Mouse (Mus musculus) embryonic fibroblast, embryonic 13.5 days (primary cell): ENCODE data around the gene Aldh9a1. TPM values are rescaled to one million over a fixed set of nuclear protein-coding genes. Genes with fewer than 3 reads are reported as not detected.
"Not testable (repeated sequence)": the region's sequence is repeated elsewhere in the genome, so short reads cannot be mapped to it uniquely, and the experiment has no call there.

Source experiments
- H3K27ac ChIP-seq: 2 replicates; pipeline ENCODE4 v1.5.1; 2012; ENCODE audit warnings: low read length, control low read depth, inconsistent platforms; ENCODE audit not compliant: insufficient read depth
- H3K4me1 ChIP-seq: 2 replicates; pipeline ENCODE4 v1.6.1; 2011; ENCODE audit warnings: low read length; ENCODE audit not compliant: control insufficient read depth, insufficient read depth
- H3K4me3 ChIP-seq: 2 replicates; pipeline ENCODE4 v1.5.1; 2011; ENCODE audit warnings: mild to moderate bottlenecking, control low read depth, low read length; ENCODE audit not compliant: insufficient read depth
- CTCF ChIP-seq: IDR thresholded peaks from 2 replicates; pipeline ENCODE4 v1.5.1; 2011; ENCODE audit warnings: mild to moderate bottlenecking, control low read depth, low read length, moderate library complexity, borderline replicate concordance; ENCODE audit not compliant: insufficient read depth
- POLR2A ChIP-seq: IDR thresholded peaks from 2 replicates; pipeline ENCODE4 v1.6.1; 2011; ENCODE audit warnings: low read depth, mild to moderate bottlenecking, control low read depth, low read length, moderate library complexity
- polyA plus RNA-seq: library from polyadenylated mRNA; stranded (reverse); fragments of >200 nt; gene quantifications from 2 replicates; pipeline ENCODE4 v1.2.4, GENCODE M21; 2011; ENCODE audit warnings: low read depth; ENCODE audit not compliant: missing spikeins, insufficient read length

Gene Aldh9a1
- polyA plus RNA-seq, 1 experiment = 22.9 TPM

DNA sequence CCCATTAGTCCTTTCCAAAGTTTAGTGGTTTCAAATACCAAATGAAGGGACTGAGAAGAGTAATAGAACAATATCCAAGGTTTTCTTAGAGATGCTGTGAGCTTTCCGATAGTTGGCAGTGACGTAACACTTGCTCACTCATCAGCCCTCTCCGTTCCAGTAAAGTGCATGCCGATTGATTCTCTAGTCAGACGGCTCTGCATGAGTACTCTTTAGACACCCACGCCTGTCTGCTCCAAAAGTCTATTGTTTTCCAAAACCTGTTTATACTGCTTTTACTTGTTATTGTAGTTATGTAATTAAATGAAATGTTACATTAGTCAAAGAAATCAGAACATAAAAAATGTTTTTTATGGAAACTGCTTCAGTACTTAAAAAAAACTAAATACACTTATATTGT lies 21.0 kb upstream of the Aldh9a1 start:
- Histone ChIP-seq H3K4me1 (no peaks in the 10 kb centered on the region), H3K27ac (no peak overlapping the region), H3K4me3 (no peak overlapping the region)
- no peak for TF ChIP-seq CTCF
- TF ChIP-seq POLR2A = no peak

GRCm38 (mm10) chr1:167331106-167331505 lies 18.7 kb upstream of the Aldh9a1 start:
- no peak for TF ChIP-seq CTCF
- TF ChIP-seq POLR2A = no peak
- no peak overlapping the region for H3K27ac ChIP-seq
- no peaks in the 10 kb centered on the region for H3K4me1 ChIP-seq
- no peak overlapping the region for H3K4me3 ChIP-seq

- Histone ChIP-seq H3K4me3 (no peak overlapping the region), H3K27ac (no peak overlapping the region), H3K4me1 (no peaks in the 10 kb centered on the region)
- no peak for TF ChIP-seq POLR2A
- TF ChIP-seq CTCF = no peak
Observed at GRCm38 (mm10) chr1:167336398-167336797, 13.4 kb upstream of the Aldh9a1 start.

DNA sequence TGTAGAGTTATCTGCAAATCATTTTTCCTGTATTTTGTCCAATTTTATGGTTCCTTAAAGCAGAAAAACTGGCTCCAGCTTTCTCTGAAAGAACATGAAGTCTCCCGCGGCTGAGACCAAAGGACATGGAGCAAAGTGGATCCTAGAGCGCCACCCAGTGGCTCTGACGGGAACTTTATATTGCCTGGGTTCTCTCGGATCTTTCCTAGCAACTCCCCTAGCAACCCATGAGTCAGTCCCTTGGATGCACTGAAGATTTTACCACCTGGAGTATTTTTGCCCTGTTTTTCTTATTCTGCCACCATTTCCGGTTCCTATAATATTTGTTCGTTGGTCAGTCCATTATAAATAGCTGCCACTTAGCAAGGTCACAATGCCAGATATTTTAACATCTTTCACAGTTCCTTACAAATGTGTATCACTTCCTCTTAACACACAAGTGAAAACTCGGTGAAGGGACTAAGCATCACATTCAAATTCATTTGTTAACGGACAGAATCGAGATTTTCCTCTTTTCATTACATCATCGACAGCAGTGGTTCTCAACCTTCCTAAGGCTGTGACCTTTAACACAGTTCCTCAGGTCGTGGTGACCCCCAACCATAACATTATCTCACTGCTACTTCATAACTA lies 12.2 kb upstream of the Aldh9a1 start:
- no peak overlapping the region for H3K4me3 ChIP-seq
- no peak overlapping the region for H3K27ac ChIP-seq
- TF ChIP-seq CTCF (peak; percentile 35; the same call in 1 of the 2 replicates), POLR2A (no peak)
- no peaks in the 10 kb centered on the region for H3K4me1 ChIP-seq

- TF ChIP-seq CTCF = no peak
- no peak for TF ChIP-seq POLR2A
- Histone ChIP-seq H3K4me1 (no peaks in the 10 kb centered on the region), H3K27ac (no peak overlapping the region), H3K4me3 (no peak overlapping the region)
Observed at GRCm38 (mm10) chr1:167339177-167339781, 10.5 kb upstream of the Aldh9a1 start.

DNA sequence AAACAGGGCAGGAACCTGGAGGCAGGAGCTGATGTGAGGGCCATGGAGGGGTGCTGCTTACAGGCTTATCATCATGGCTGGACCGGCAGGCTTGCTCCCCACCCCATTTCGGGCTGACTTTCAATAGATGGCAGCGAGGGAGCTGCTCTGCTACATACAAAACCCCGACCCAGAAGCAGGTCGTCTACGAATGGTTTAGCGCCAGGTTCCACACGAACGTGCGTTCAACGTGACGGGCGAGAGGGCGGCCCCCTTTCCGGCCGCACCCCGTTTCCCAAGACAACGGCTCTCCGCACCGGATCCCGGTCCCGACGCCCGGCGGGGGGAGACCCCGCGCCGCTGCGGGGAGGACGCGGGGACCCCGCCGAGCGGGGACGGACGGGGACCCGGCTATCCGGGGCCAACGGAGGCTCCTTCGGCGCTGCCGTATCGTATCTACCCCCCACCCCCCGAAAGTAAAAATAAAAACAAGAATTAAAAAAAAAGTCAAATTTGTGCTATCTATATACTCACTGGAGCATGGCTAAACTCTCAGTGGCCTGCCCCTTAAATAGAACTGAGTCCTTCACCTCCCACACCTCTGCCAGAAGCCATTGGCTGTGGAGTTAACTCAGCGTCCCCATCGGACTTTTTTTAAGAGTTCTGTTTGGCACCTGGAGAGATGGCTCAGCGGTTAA lies 9.5 kb upstream of the Aldh9a1 start:
- Histone ChIP-seq H3K4me1 (no peaks in the 10 kb centered on the region), H3K27ac (no peak overlapping the region), H3K4me3 (peak overlapping the region; percentile 47)
- no peak for TF ChIP-seq POLR2A

- H3K27ac ChIP-seq = no peak overlapping the region
- no peaks in the 10 kb centered on the region for H3K4me1 ChIP-seq
- H3K4me3 ChIP-seq = no peak overlapping the region
- no peak for TF ChIP-seq CTCF
- no peak for TF ChIP-seq POLR2A
Observed at GRCm38 (mm10) chr1:167340910-167341528, 8.8 kb upstream of the Aldh9a1 start.

- TF ChIP-seq CTCF (no peak), POLR2A (no peak)
- Histone ChIP-seq H3K27ac (no peak overlapping the region), H3K4me1 (no peaks in the 10 kb centered on the region), H3K4me3 (no peak overlapping the region)
Observed at GRCm38 (mm10) chr1:167342831-167343230, 7.0 kb upstream of the Aldh9a1 start.

DNA sequence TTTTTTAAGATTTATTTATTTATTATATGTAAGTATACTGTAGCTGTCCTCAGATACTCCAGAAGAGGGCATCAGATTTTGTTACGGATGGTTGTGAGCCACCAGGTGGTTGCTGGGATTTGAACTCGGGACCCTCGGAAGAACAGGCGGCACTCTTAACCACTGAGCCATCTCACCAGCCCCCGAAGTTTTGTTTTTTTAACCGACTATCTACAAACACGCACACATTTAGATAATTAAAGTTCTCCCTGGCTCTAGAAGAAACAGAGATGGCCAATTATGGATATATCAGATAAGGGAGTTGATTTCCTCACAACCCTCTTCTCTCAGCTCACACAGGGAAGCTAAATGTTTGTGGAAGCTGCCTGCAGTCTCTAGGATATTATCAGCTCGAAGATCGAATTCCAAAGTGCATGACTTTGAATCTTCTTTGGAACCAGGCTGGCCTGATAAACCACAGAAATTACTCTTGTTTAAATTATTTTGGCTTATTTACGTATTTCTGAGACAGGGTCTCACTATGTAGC lies 3.7 kb upstream of the Aldh9a1 start:
- not testable (repeated sequence) for H3K4me3 ChIP-seq, H3K27ac ChIP-seq

GRCm38 (mm10) chr1:167349206-167349605 lies 585 bp upstream of the Aldh9a1 start:
- H3K27ac ChIP-seq, H3K4me3 ChIP-seq, H3K4me1 ChIP-seq: not testable (repeated sequence)

More for the DNA sequence above, 3.7 kb upstream of the Aldh9a1 start:
- H3K4me1 ChIP-seq = not testable (repeated sequence)
